Mouse (Mus musculus): ENCODE data around the gene Ksr2. TPM values are rescaled to one million over a fixed set of nuclear protein-coding genes. Genes with fewer than 3 reads are reported as not detected.

Gene Ksr2
- polyA plus RNA-seq, 1 experiment from 2014 or later, result 8.0 TPM

GRCm38 (mm10) chr5:117709306-117709705 lies 295.5 kb downstream of the Ksr2 start:
- DNase-seq (ENCODE audit: low spot score) (no peak), ATAC-seq (ENCODE audit: low FRiP score) (no peak)
- peaks cover 12% of the 10 kb centered on the region for H3K4me1 ChIP-seq (replicated peaks; ENCODE audit: control insufficient read depth, insufficient read depth, low read length)
- H3K36me3 ChIP-seq (replicated peaks; ENCODE audit: control insufficient read depth, insufficient read depth), result no peaks in the 10 kb centered on the region
- H3K4me2 ChIP-seq (replicated peaks), result no peak overlapping the region
- 52% methylated on average over 6 of the region's 6 CpGs for WGBS
- H3K27ac ChIP-seq, result 0 out of 2 replicates have a peak overlapping the region, but pooled peaks have one; percentile 43
- H3K27me3 ChIP-seq (ENCODE audit: control insufficient read depth, insufficient read depth, low read length), result no peaks in the 10 kb centered on the region
- no peak overlapping the region for H3K9ac ChIP-seq
- H3K9me3 ChIP-seq (ENCODE audit: control insufficient read depth, low read length), result 0 out of 2 replicates have a peak, but pooled peaks cover 5% of the 10 kb centered on the region
- H3K4me3 ChIP-seq (replicated peaks; ENCODE audit: low read length), result no peak overlapping the region

- DNase-seq (ENCODE audit: low spot score) (no peak), ATAC-seq (ENCODE audit: low FRiP score) (no peak)
- 84% methylated on average over 10 of the region's 10 CpGs for WGBS
- no peak overlapping the region for H3K4me2 ChIP-seq (replicated peaks)
- no peak overlapping the region for H3K4me3 ChIP-seq (replicated peaks; ENCODE audit: low read length)
- no peaks in the 10 kb centered on the region for H3K36me3 ChIP-seq (replicated peaks; ENCODE audit: control insufficient read depth, insufficient read depth)
- 0 out of 2 replicates have a peak, but pooled peaks cover 5% of the 10 kb centered on the region for H3K9me3 ChIP-seq (ENCODE audit: control insufficient read depth, low read length)
- no peaks in the 10 kb centered on the region; the same call in 1 of the 2 replicates for H3K27me3 ChIP-seq (ENCODE audit: control insufficient read depth, insufficient read depth, low read length)
- H3K4me1 ChIP-seq (replicated peaks; ENCODE audit: control insufficient read depth, insufficient read depth, low read length), result peaks cover 9% of the 10 kb centered on the region
- H3K9ac ChIP-seq, result no peak overlapping the region
- H3K27ac ChIP-seq, result no peak overlapping the region
These were observed 297.8 kb downstream of the Ksr2 start for GRCm38 (mm10) chr5:117711636-117712035.

GRCm38 (mm10) chr5:117712207-117712606 lies 298.4 kb downstream of the Ksr2 start:
- H3K4me2 ChIP-seq (replicated peaks), result no peak overlapping the region
- no peaks in the 10 kb centered on the region for H3K36me3 ChIP-seq (replicated peaks; ENCODE audit: control insufficient read depth, insufficient read depth)
- H3K4me1 ChIP-seq (replicated peaks; ENCODE audit: control insufficient read depth, insufficient read depth, low read length), result peaks cover 5% of the 10 kb centered on the region
- H3K27me3 ChIP-seq (ENCODE audit: control insufficient read depth, insufficient read depth, low read length), result no peaks in the 10 kb centered on the region; the same call in 1 of the 2 replicates
- DNase-seq (ENCODE audit: low spot score) (no peak), ATAC-seq (ENCODE audit: low FRiP score) (no peak)
- no peak overlapping the region for H3K27ac ChIP-seq
- no peak overlapping the region for H3K4me3 ChIP-seq (replicated peaks; ENCODE audit: low read length)
- no peak overlapping the region for H3K9ac ChIP-seq
- WGBS, result 73% methylated on average over 12 of the region's 12 CpGs
- H3K9me3 ChIP-seq (ENCODE audit: control insufficient read depth, low read length), result 0 out of 2 replicates have a peak, but pooled peaks cover 5% of the 10 kb centered on the region

GRCm38 (mm10) chr5:117717120-117717519 lies 303.3 kb downstream of the Ksr2 start:
- Histone ChIP-seq H3K27me3 (ENCODE audit: control insufficient read depth, insufficient read depth, low read length) (no peaks in the 10 kb centered on the region; the same call in 1 of the 2 replicates), H3K4me1 (replicated peaks; ENCODE audit: control insufficient read depth, insufficient read depth, low read length) (no peaks in the 10 kb centered on the region), H3K36me3 (replicated peaks; ENCODE audit: control insufficient read depth, insufficient read depth) (no peaks in the 10 kb centered on the region), H3K27ac (no peak overlapping the region), H3K4me2 (replicated peaks) (no peak overlapping the region), H3K9ac (no peak overlapping the region), H3K4me3 (replicated peaks; ENCODE audit: low read length) (no peak overlapping the region), H3K9me3 (ENCODE audit: control insufficient read depth, low read length) (no peaks in the 10 kb centered on the region)
- ATAC-seq (ENCODE audit: low FRiP score) (no peak), DNase-seq (ENCODE audit: low spot score) (no peak)
- 82% methylated on average over 9 of the region's 9 CpGs for WGBS

- Histone ChIP-seq H3K4me2 (replicated peaks) (no peak overlapping the region), H3K36me3 (replicated peaks; ENCODE audit: control insufficient read depth, insufficient read depth) (no peaks in the 10 kb centered on the region), H3K9me3 (ENCODE audit: control insufficient read depth, low read length) (no peaks in the 10 kb centered on the region), H3K4me3 (replicated peaks; ENCODE audit: low read length) (no peak overlapping the region), H3K4me1 (replicated peaks; ENCODE audit: control insufficient read depth, insufficient read depth, low read length) (no peaks in the 10 kb centered on the region), H3K9ac (no peak overlapping the region), H3K27me3 (ENCODE audit: control insufficient read depth, insufficient read depth, low read length) (no peaks in the 10 kb centered on the region), H3K27ac (no peak overlapping the region)
- ATAC-seq (ENCODE audit: low FRiP score) (no peak), DNase-seq (ENCODE audit: low spot score) (no peak)
- 91% methylated on average over 4 of the region's 4 CpGs for WGBS
These were observed 309.5 kb downstream of the Ksr2 start for GRCm38 (mm10) chr5:117723316-117723715.

- ATAC-seq (ENCODE audit: low FRiP score) (no peak), DNase-seq (ENCODE audit: low spot score) (no peak)
- Histone ChIP-seq H3K9ac (no peak overlapping the region), H3K27ac (peak overlapping the region; percentile 7; the same call in 1 of the 2 replicates), H3K4me1 (replicated peaks; ENCODE audit: control insufficient read depth, insufficient read depth, low read length) (no peaks in the 10 kb centered on the region), H3K4me2 (replicated peaks) (no peak overlapping the region), H3K4me3 (replicated peaks; ENCODE audit: low read length) (no peak overlapping the region), H3K27me3 (ENCODE audit: control insufficient read depth, insufficient read depth, low read length) (no peaks in the 10 kb centered on the region), H3K36me3 (replicated peaks; ENCODE audit: control insufficient read depth, insufficient read depth) (no peaks in the 10 kb centered on the region), H3K9me3 (ENCODE audit: control insufficient read depth, low read length) (no peaks in the 10 kb centered on the region)
- WGBS, result 83% methylated on average over 6 of the region's 6 CpGs
These were observed 312.7 kb downstream of the Ksr2 start for GRCm38 (mm10) chr5:117726548-117726947.

- no peaks in the 10 kb centered on the region for H3K4me1 ChIP-seq (replicated peaks; ENCODE audit: control insufficient read depth, insufficient read depth, low read length)
- peak overlapping the region; percentile 7; the same call in 1 of the 2 replicates for H3K27ac ChIP-seq
- WGBS, result 65% methylated on average over 7 of the region's 7 CpGs
- DNase-seq (ENCODE audit: low spot score) (no peak), ATAC-seq (ENCODE audit: low FRiP score) (no peak)
- no peaks in the 10 kb centered on the region for H3K27me3 ChIP-seq (ENCODE audit: control insufficient read depth, insufficient read depth, low read length)
- H3K9me3 ChIP-seq (ENCODE audit: control insufficient read depth, low read length), result no peaks in the 10 kb centered on the region
- no peak overlapping the region for H3K4me3 ChIP-seq (replicated peaks; ENCODE audit: low read length)
- no peaks in the 10 kb centered on the region for H3K36me3 ChIP-seq (replicated peaks; ENCODE audit: control insufficient read depth, insufficient read depth)
- H3K9ac ChIP-seq, result no peak overlapping the region
- H3K4me2 ChIP-seq (replicated peaks), result no peak overlapping the region
These were observed 313.3 kb downstream of the Ksr2 start for GRCm38 (mm10) chr5:117727138-117727537.

- no peaks in the 10 kb centered on the region for H3K9me3 ChIP-seq (ENCODE audit: control insufficient read depth, low read length)
- H3K36me3 ChIP-seq (replicated peaks; ENCODE audit: control insufficient read depth, insufficient read depth), result no peaks in the 10 kb centered on the region
- DNase-seq (ENCODE audit: low spot score) (no peak), ATAC-seq (ENCODE audit: low FRiP score) (no peak)
- 55% methylated on average over 6 of the region's 6 CpGs for WGBS
- no peak overlapping the region for H3K4me3 ChIP-seq (replicated peaks; ENCODE audit: low read length)
- no peak overlapping the region for H3K4me2 ChIP-seq (replicated peaks)
- no peaks in the 10 kb centered on the region for H3K27me3 ChIP-seq (ENCODE audit: control insufficient read depth, insufficient read depth, low read length)
- no peaks in the 10 kb centered on the region for H3K4me1 ChIP-seq (replicated peaks; ENCODE audit: control insufficient read depth, insufficient read depth, low read length)
- H3K9ac ChIP-seq, result no peak overlapping the region
- H3K27ac ChIP-seq, result no peak overlapping the region
These were observed 317.5 kb downstream of the Ksr2 start for GRCm38 (mm10) chr5:117731311-117731710.

GRCm38 (mm10) chr5:117744654-117745178 lies 330.9 kb downstream of the Ksr2 start:
- Histone ChIP-seq H3K9me3 (ENCODE audit: control insufficient read depth, low read length) (no peaks in the 10 kb centered on the region), H3K4me3 (replicated peaks; ENCODE audit: low read length) (no peak overlapping the region), H3K27ac (no peak overlapping the region), H3K27me3 (ENCODE audit: control insufficient read depth, insufficient read depth, low read length) (no peaks in the 10 kb centered on the region), H3K4me1 (replicated peaks; ENCODE audit: control insufficient read depth, insufficient read depth, low read length) (peaks cover 8% of the 10 kb centered on the region; the same call in 1 of the 2 replicates), H3K4me2 (replicated peaks) (no peak overlapping the region), H3K9ac (no peak overlapping the region), H3K36me3 (replicated peaks; ENCODE audit: control insufficient read depth, insufficient read depth) (no peaks in the 10 kb centered on the region)
- 83% methylated on average over 11 of the region's 11 CpGs for WGBS
- DNase-seq (ENCODE audit: low spot score) (no peak), ATAC-seq (ENCODE audit: low FRiP score) (no peak)

- no peak overlapping the region for H3K4me2 ChIP-seq (replicated peaks)
- peaks cover 10% of the 10 kb centered on the region; the same call in 1 of the 2 replicates for H3K4me1 ChIP-seq (replicated peaks; ENCODE audit: control insufficient read depth, insufficient read depth, low read length)
- 18% methylated on average over 5 of the region's 5 CpGs for WGBS
- no peaks in the 10 kb centered on the region for H3K9me3 ChIP-seq (ENCODE audit: control insufficient read depth, low read length)
- no peak overlapping the region for H3K4me3 ChIP-seq (replicated peaks; ENCODE audit: low read length)
- H3K36me3 ChIP-seq (replicated peaks; ENCODE audit: control insufficient read depth, insufficient read depth), result no peaks in the 10 kb centered on the region
- H3K27ac ChIP-seq, result no peak overlapping the region
- H3K27me3 ChIP-seq (ENCODE audit: control insufficient read depth, insufficient read depth, low read length), result no peaks in the 10 kb centered on the region
- ATAC-seq (ENCODE audit: low FRiP score), result peak; percentile 34; the same call in 1 of the 2 replicates
- no peak overlapping the region for H3K9ac ChIP-seq
- no peak for DNase-seq (ENCODE audit: low spot score)
These were observed 335.6 kb downstream of the Ksr2 start for GRCm38 (mm10) chr5:117749353-117749752.
